Mouse (Mus musculus): Measurements from ENCODE around the gene Wdr1. TPM values are rescaled to one million over a fixed set of nuclear protein-coding genes. Genes with fewer than 3 reads are reported as not detected.
"Not testable (repeated sequence)": the region's sequence is repeated elsewhere in the genome, so short reads cannot be mapped to it uniquely, and the experiment has no call there.

Wdr1 gene
- 160 and 161 TPM in 2 replicates for polyA plus RNA-seq (2016; fragmentation: Nextera tagmentation; extraction: Ambion mirVana)

GRCm38 (mm10) chr5:38563121-38563520 is at the start of gene Wdr1:
TSS of gene Wdr1 (minus strand) at chr5:38563221.
- Histone ChIP-seq H3K4me1 (peaks cover 27% of the 10 kb centered on the region), H3K27ac (replicated peaks) (peak within 1 kb of the TSS; percentile 97), H3K4me3 (peak within 1 kb of the TSS; percentile 95), H3K27me3 (ENCODE audit: low read depth, poor library complexity, severe bottlenecking) (no peaks in the 10 kb centered on the region), H3K9me3 (replicated peaks) (no peaks in the 10 kb centered on the region), H3K36me3 (peaks cover 20% of the 10 kb centered on the region)
- no peak for DNase-seq (ENCODE audit: low spot score)
- WGBS = 86% methylated on average over 2 of the region's 2 CpGs

GRCm38 (mm10) chr5:38611118-38611517 is 48.1 kb upstream of the Wdr1 start:
- no peak for DNase-seq (ENCODE audit: low spot score)
- Histone ChIP-seq H3K27me3 (ENCODE audit: low read depth, poor library complexity, severe bottlenecking) (no peaks in the 10 kb centered on the region), H3K9me3 (replicated peaks) (no peaks in the 10 kb centered on the region), H3K4me1 (no peaks in the 10 kb centered on the region), H3K4me3 (no peak overlapping the region), H3K27ac (replicated peaks) (no peak overlapping the region), H3K36me3 (no peaks in the 10 kb centered on the region)
- 93% methylated on average over 3 of the region's 3 CpGs for WGBS

GRCm38 (mm10) chr5:38608219-38608618 is 45.2 kb upstream of the Wdr1 start:
- DNase-seq (ENCODE audit: low spot score); H3K4me1 ChIP-seq; H3K27ac ChIP-seq (replicated peaks); H3K9me3 ChIP-seq (replicated peaks); H3K4me3 ChIP-seq; H3K27me3 ChIP-seq (ENCODE audit: low read depth, poor library complexity, severe bottlenecking); H3K36me3 ChIP-seq: not testable (repeated sequence)
- WGBS = 91% methylated on average over 4 of the region's 4 CpGs

GRCm38 (mm10) chr5:38598647-38599304 is 35.8 kb upstream of the Wdr1 start:
- Histone ChIP-seq H3K4me3 (peak overlapping the region; percentile 46), H3K4me1 (no peaks in the 10 kb centered on the region), H3K27ac (replicated peaks) (peak overlapping the region; percentile 79), H3K9me3 (replicated peaks) (no peaks in the 10 kb centered on the region), H3K27me3 (ENCODE audit: low read depth, poor library complexity, severe bottlenecking) (no peaks in the 10 kb centered on the region), H3K36me3 (no peaks in the 10 kb centered on the region)
- no peak for DNase-seq (ENCODE audit: low spot score)
- WGBS = 56% methylated on average over 11 of the region's 11 CpGs

- 71% methylated on average over 9 of the region's 9 CpGs for WGBS
- H3K4me3 ChIP-seq = no peak overlapping the region
- no peaks in the 10 kb centered on the region for H3K9me3 ChIP-seq (replicated peaks)
- H3K27ac ChIP-seq (replicated peaks) = no peak overlapping the region
- H3K36me3 ChIP-seq = no peaks in the 10 kb centered on the region
- no peaks in the 10 kb centered on the region for H3K27me3 ChIP-seq (ENCODE audit: low read depth, poor library complexity, severe bottlenecking)
- no peaks in the 10 kb centered on the region for H3K4me1 ChIP-seq
- no peak for DNase-seq (ENCODE audit: low spot score)
Measured at GRCm38 (mm10) chr5:38588924-38589323, 25.9 kb upstream of the Wdr1 start.

- 92% methylated on average over 2 of the region's 2 CpGs for WGBS
Measured at GRCm38 (mm10) chr5:38585450-38585849, 22.4 kb upstream of the Wdr1 start.

GRCm38 (mm10) chr5:38583026-38583425 is 20.0 kb upstream of the Wdr1 start:
- Histone ChIP-seq H3K27ac (replicated peaks) (no peak overlapping the region), H3K36me3 (no peaks in the 10 kb centered on the region), H3K4me1 (no peaks in the 10 kb centered on the region), H3K27me3 (ENCODE audit: low read depth, poor library complexity, severe bottlenecking) (no peaks in the 10 kb centered on the region), H3K9me3 (replicated peaks) (no peaks in the 10 kb centered on the region), H3K4me3 (no peak overlapping the region)
- no peak for DNase-seq (ENCODE audit: low spot score)
- 89% methylated on average over 4 of the region's 4 CpGs for WGBS

More at GRCm38 (mm10) chr5:38585450-38585849, 22.4 kb upstream of the Wdr1 start:
- Histone ChIP-seq H3K27me3 (ENCODE audit: low read depth, poor library complexity, severe bottlenecking) (no peaks in the 10 kb centered on the region), H3K4me1 (no peaks in the 10 kb centered on the region), H3K36me3 (no peaks in the 10 kb centered on the region), H3K27ac (replicated peaks) (no peak overlapping the region), H3K4me3 (no peak overlapping the region), H3K9me3 (replicated peaks) (no peaks in the 10 kb centered on the region)
- no peak for DNase-seq (ENCODE audit: low spot score)

- H3K27ac ChIP-seq (replicated peaks) = no peak overlapping the region
- no peaks in the 10 kb centered on the region for H3K36me3 ChIP-seq
- H3K4me1 ChIP-seq = peaks cover 3% of the 10 kb centered on the region; the same call in 1 of the 2 replicates
- DNase-seq (ENCODE audit: low spot score) = peak; percentile 49
- H3K9me3 ChIP-seq (replicated peaks) = no peaks in the 10 kb centered on the region
- WGBS = 37% methylated on average over 6 of the region's 6 CpGs
- no peaks in the 10 kb centered on the region for H3K27me3 ChIP-seq (ENCODE audit: low read depth, poor library complexity, severe bottlenecking)
- no peak overlapping the region for H3K4me3 ChIP-seq
Measured at GRCm38 (mm10) chr5:38580703-38581102, 17.7 kb upstream of the Wdr1 start.

GRCm38 (mm10) chr5:38570876-38571275 is 7.9 kb upstream of the Wdr1 start:
- Histone ChIP-seq H3K36me3 (no peaks in the 10 kb centered on the region), H3K4me1 (peaks cover 5% of the 10 kb centered on the region), H3K4me3 (no peak overlapping the region), H3K27me3 (ENCODE audit: low read depth, poor library complexity, severe bottlenecking) (no peaks in the 10 kb centered on the region), H3K27ac (replicated peaks) (no peak overlapping the region), H3K9me3 (replicated peaks) (no peaks in the 10 kb centered on the region)
- DNase-seq (ENCODE audit: low spot score) = no peak
- 78% methylated on average over 2 of the region's 2 CpGs for WGBS

GRCm38 (mm10) chr5:38568652-38569051 is 5.6 kb upstream of the Wdr1 start:
- H3K9me3 ChIP-seq (replicated peaks) = no peaks in the 10 kb centered on the region

GRCm38 (mm10) chr5:38564831-38565230 is 1.8 kb upstream of the Wdr1 start:
- H3K4me3 ChIP-seq = no peak overlapping the region
- 85% methylated on average over 6 of the region's 6 CpGs for WGBS
- DNase-seq (ENCODE audit: low spot score) = no peak

More at GRCm38 (mm10) chr5:38568652-38569051, 5.6 kb upstream of the Wdr1 start:
- Histone ChIP-seq H3K27ac (replicated peaks) (no peak overlapping the region), H3K4me3 (no peak overlapping the region), H3K36me3 (no peaks in the 10 kb centered on the region), H3K4me1 (peaks cover 5% of the 10 kb centered on the region; the same call in 1 of the 2 replicates), H3K27me3 (ENCODE audit: low read depth, poor library complexity, severe bottlenecking) (no peaks in the 10 kb centered on the region)
- DNase-seq (ENCODE audit: low spot score) = no peak

GRCm38 (mm10) chr5:38561426-38562024 is 1.5 kb downstream of the Wdr1 start:
- Histone ChIP-seq H3K36me3 (peaks cover 33% of the 10 kb centered on the region), H3K27me3 (ENCODE audit: low read depth, poor library complexity, severe bottlenecking) (no peaks in the 10 kb centered on the region), H3K27ac (replicated peaks) (peak overlapping the region; percentile 97), H3K4me3 (peak overlapping the region; percentile 95), H3K4me1 (peaks cover 27% of the 10 kb centered on the region), H3K9me3 (replicated peaks) (no peaks in the 10 kb centered on the region)
- WGBS = under 1% methylated on average over 79 of the region's 79 CpGs
- DNase-seq (ENCODE audit: low spot score) = peak; percentile 98

More at GRCm38 (mm10) chr5:38564831-38565230, 1.8 kb upstream of the Wdr1 start:
- Histone ChIP-seq H3K9me3 (replicated peaks) (no peaks in the 10 kb centered on the region), H3K27ac (replicated peaks) (no peak overlapping the region), H3K27me3 (ENCODE audit: low read depth, poor library complexity, severe bottlenecking) (no peaks in the 10 kb centered on the region), H3K36me3 (0 out of 2 replicates have a peak, but pooled peaks cover 3% of the 10 kb centered on the region), H3K4me1 (peaks cover 25% of the 10 kb centered on the region)
